Mouse (Mus musculus) neutrophil, adult 65 days (primary cell): ENCODE data around the gene Aqp6. TPM values are rescaled to one million over a fixed set of nuclear protein-coding genes. Genes with fewer than 3 reads are reported as not detected.

Experiments used
- total RNA-seq: library from RNA; stranded (reverse); gene quantifications from 2 replicates; pipeline ENCODE4 v1.2.4, GENCODE M21; 2023

The Aqp6 gene
- not detected in 2 replicates for total RNA-seq

DNA sequence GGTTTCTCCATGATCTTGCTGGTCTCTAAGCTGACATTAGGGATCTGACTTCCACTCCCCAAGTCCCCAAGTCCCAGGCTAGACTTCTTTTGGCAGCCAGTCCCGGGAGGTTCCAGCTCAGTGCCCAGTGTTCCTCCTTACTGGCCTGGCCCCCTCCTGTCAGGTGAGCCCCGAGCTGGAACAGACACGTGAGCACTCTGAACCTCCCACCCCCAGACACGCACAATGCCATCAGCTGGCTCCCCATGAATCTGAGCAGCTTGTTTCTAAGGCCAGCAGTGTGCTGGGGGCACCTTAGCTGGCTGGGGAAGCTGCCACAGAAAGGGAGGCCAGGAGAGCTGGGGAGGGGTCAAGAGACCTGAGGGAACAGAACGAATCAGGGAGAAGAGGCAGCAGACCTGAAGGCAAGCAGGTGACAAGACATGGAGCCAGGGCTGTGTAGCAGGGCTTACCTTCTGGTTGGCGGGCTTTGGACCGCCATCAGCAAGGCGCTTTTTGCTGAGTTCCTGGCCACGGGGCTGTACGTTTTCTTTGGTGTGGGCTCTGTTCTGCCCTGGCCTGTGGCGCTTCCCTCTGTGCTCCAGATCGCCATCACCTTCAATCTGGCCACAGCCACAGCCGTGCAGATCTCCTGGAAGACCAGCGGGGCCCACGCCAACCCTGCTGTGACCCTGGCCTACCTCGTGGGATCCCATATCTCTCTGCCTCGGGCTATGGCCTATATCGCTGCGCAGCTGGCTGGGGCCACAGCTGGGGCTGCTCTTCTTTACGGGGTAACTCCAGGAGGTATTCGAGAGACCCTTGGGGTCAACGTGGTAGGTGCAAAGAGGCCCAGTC lies at the start of gene Aqp6:
Gene Aqp6, plus strand, starts transcription at position 415 of the 837 bp plus-strand sequence.

DNA sequence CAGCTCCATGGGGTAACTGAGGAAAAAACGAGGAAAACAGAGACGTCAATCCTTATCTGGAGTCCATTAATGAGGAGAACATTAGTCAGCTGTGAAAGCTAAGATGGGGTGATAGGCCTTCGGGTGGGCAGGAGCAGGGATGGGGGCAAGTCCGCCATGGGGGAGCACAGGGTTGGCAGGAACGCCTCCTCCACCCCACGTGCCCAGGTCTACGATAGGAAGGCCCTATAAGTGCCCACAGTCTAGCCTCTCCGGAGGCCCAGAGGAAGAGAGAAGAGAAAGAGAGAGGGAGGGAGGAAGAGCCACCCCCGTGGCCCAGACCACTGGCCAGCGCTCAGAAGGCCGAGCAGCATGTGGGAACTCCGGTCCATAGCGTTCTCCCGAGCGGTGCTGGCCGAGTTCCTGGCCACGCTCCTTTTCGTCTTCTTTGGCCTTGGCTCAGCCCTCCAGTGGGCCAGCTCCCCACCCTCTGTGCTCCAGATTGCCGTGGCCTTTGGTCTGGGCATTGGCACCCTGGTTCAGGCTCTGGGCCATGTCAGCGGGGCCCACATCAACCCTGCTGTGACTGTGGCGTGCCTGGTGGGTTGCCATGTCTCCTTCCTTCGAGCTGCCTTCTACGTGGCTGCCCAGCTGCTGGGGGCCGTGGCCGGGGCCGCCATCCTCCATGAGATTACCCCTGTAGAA lies 22.3 kb upstream of the Aqp6 start, which contains the start of gene Aqp2:
Gene Aqp2, plus strand, starts transcription at position 254 of the 684 bp plus-strand sequence.

DNA sequence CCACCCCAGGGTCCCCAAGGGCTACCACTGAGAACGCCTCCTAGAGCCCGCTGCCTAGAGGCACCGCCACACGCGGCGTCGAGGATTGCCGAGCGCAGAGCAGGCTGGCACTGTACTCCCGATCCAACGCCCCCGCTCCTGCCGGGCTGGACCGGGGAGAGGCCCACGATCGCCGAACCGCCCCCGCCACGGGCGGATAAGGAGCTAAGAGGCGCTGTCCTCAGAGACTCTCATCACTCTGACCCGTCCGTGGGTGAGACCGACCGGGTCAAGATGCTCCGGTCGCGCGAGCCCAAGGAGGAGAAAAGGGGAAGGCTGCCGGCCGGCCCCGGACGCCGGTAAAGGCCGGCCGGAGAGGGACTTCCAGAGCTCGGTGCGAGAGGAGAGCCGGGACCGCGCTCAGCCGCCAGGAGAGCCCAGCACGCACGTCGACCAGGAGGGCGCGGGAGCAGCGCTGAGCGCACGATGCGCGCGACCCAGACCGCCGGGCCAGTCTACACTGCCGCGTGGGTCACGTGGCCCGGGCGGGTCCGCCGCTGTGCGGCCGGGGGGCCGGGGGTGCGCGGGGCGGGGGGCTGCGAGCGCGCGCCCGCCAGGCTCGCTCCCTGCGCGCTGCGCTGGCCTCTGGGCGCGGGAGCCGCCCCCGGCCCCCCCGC lies 10.6 kb upstream of the Aqp6 start, which contains the start of gene Aqp5:
Gene Aqp5, plus strand, starts transcription at position 354 of the 656 bp plus-strand sequence.

DNA sequence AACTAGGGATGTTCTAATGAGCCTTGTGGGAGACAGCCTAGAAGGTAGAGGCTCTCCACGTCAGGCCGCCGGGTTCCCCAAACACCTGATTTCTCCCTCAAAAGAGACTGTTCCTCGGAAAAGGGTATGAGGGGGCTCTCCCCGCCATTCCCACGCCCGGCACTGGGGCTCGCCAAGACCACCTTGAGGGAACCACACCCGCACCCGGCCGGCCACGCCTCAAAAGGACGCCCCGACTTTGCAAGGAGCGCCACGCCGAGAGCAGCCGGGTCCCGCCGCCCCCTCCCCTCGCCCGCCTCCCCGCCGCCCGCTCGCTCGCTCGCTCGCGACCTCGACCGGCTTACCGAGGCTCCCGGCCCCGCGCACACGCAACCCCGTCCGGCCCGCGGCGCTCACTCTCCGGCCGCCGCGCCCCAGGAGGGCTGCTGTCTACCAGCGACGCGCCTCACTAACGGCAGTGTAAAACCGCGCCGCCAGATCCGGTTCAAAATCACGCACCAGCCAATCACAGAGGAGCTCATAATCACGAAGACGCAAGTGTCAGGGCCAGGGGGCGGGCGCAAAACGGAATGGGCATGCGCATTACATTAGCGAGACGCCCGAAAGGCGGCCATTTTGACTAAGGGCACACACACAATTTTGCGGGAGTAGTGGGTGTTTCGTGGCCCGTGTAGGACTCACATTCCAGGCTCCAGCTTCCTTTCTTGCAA lies 50.1 kb downstream of the Aqp6 start, which contains the start of gene Racgap1:
Gene Racgap1, minus strand, starts transcription at position 494 of the 710 bp plus-strand sequence.

Other genes starting within 250 kb of the Aqp6 start
- gene Fmnl3, start 230.9 kb upstream of the Aqp6 start, total RNA-seq = 62.7 and 87.7 TPM in 2 replicates
- gene Tmbim6, start 208.5 kb upstream of the Aqp6 start, total RNA-seq = 635 and 663 TPM in 2 replicates
- gene Nckap5l, start 143.7 kb upstream of the Aqp6 start, total RNA-seq = 1.0 and 3.3 TPM in 2 replicates
- gene Bcdin3d, start 126.7 kb upstream of the Aqp6 start, total RNA-seq = 4.1 and 4.9 TPM in 2 replicates
- 0.60 and 0.79 TPM in 2 replicates for gene Faim2, start 73.2 kb upstream of the Aqp6 start, total RNA-seq
- gene Aqp2, start 22.3 kb upstream of the Aqp6 start, total RNA-seq = not detected in 2 replicates
- gene Aqp5, start 10.6 kb upstream of the Aqp6 start, total RNA-seq = not detected in 2 replicates
- gene Racgap1, start 50.3 kb downstream of the Aqp6 start, total RNA-seq = 68.7 and 70.9 TPM in 2 replicates
- 0.28 TPM in 1 of 2 replicates, not detected in the other for gene Asic1, start 69.0 kb downstream of the Aqp6 start, total RNA-seq
- gene Smarcd1, start 100.7 kb downstream of the Aqp6 start, total RNA-seq = 18.8 and 19.3 TPM in 2 replicates
- 2.2 and 3.7 TPM in 2 replicates for gene Gm17349, start 104.1 kb downstream of the Aqp6 start, total RNA-seq
- 0.18 and 0.22 TPM in 2 replicates for gene Gpd1, start 116.1 kb downstream of the Aqp6 start, total RNA-seq
- 35.1 and 44.7 TPM in 2 replicates for gene Cox14, start 124.2 kb downstream of the Aqp6 start, total RNA-seq
- 25.3 and 30.6 TPM in 2 replicates for gene Cers5, start 171.5 kb downstream of the Aqp6 start, total RNA-seq